In genomic region chr16:90352691-90353090, GRCm38 (mm10) we compare ENCODE assay signal across 18 mouse cellular contexts. TPM values are rescaled to one million over a fixed set of nuclear protein-coding genes. Genes with fewer than 3 reads are reported as not detected.
DNase-seq lines count a peak whose midpoint lies in the region; ATAC-seq and TF ChIP-seq lines count a peak whose summit lies in the region.
"Had no signal": no experiment of that assay in that cellular context is flagged by ENCODE, and none has a peak within 500 bp of the region (broad histone marks: within the 10 kb centered on the region; RNA-seq: fewer than 3 reads in every experiment).

No protein-coding gene starts in this region.

- peaks cover 3% of the 10 kb centered on the region; the same call in 1 of the 2 replicates for H3K4me1 ChIP-seq in hindbrain, embryonic 15.5 days (replicated peaks)
- no peaks in the 10 kb centered on the region for H3K4me1 ChIP-seq in hindbrain, embryonic 11.5 days (replicated peaks; ENCODE audit: control insufficient read depth, insufficient read depth, low read length)
- H3K4me1 ChIP-seq: embryonic facial prominence, embryonic 13.5 days; liver, embryonic 13.5 days had no signal

- no peaks in the 10 kb centered on the region for H3K9me3 ChIP-seq in hindbrain, embryonic 15.5 days
- no peaks in the 10 kb centered on the region for H3K9me3 ChIP-seq in hindbrain, embryonic 11.5 days (ENCODE audit: control insufficient read depth, low read length)
- H3K9me3 ChIP-seq: embryonic facial prominence, embryonic 13.5 days; heart, embryonic 15.5 days; limb, embryonic 10.5 days; liver, embryonic 13.5 days; stomach, embryonic 15.5 days had no signal

- DNase-seq in hindbrain, embryonic 11.5 days (ENCODE audit: low spot score): no peak
- peak; percentile 84 for DNase-seq in brain, embryonic 14.5 days (ENCODE audit: low read depth)
- peak; percentile 19 to 41 for DNase-seq in layer of hippocampus, adult 2 months (ENCODE audit: low spot score in 2 of 2)
- DNase-seq in lung, postnatal 14 days: peak; percentile 42
- DNase-seq in ovary, postnatal 10 days (ENCODE audit: low spot score): no peak
- DNase-seq: adrenal gland, postnatal 14 days; B cell, adult 2 months; heart, adult 11 months; kidney, adult 9 months; liver, embryonic 13.5 days; thymus, postnatal 4 days had no signal

- H3K4me2 ChIP-seq in hindbrain, embryonic 15.5 days: no peak overlapping the region
- no peak overlapping the region for H3K4me2 ChIP-seq in hindbrain, embryonic 11.5 days (replicated peaks; ENCODE audit: low read depth, low read length)
- H3K4me2 ChIP-seq: embryonic facial prominence, embryonic 13.5 days; heart, embryonic 15.5 days; liver, embryonic 13.5 days; stomach, embryonic 15.5 days had no signal

- no peaks in the 10 kb centered on the region for H3K36me3 ChIP-seq in hindbrain, embryonic 15.5 days
- no peaks in the 10 kb centered on the region for H3K36me3 ChIP-seq in hindbrain, embryonic 11.5 days (ENCODE audit: control insufficient read depth, insufficient read depth, low read length)
- H3K36me3 ChIP-seq: embryonic facial prominence, embryonic 13.5 days; heart, embryonic 15.5 days; limb, embryonic 10.5 days; liver, embryonic 13.5 days; stomach, embryonic 15.5 days had no signal

- 47% methylated on average over 6 of the region's 6 CpGs for WGBS in hindbrain, embryonic 15.5 days
- WGBS in hindbrain, embryonic 11.5 days: 65% methylated on average over 6 of the region's 6 CpGs

- no peak for TF ChIP-seq POLR2A in brain, embryonic 14.5 days (IDR thresholded peaks at IDR 0.05; ENCODE audit: borderline replicate concordance, extremely low read depth, insufficient read depth, insufficient read length, poor library complexity, severe bottlenecking)

- H3K27ac ChIP-seq in hindbrain, embryonic 15.5 days (replicated peaks): 0 out of 2 replicates have a peak overlapping the region, but pooled peaks have one; percentile 30
- no peak overlapping the region for H3K27ac ChIP-seq in hindbrain, embryonic 11.5 days (ENCODE audit: low read depth, low read length)
- peak overlapping the region; percentile 43 for H3K27ac ChIP-seq in layer of hippocampus, adult 2 months
- H3K27ac ChIP-seq: embryonic facial prominence, embryonic 13.5 days; heart, embryonic 15.5 days; limb, embryonic 10.5 days; liver, embryonic 13.5 days; stomach, embryonic 15.5 days had no signal

- H3K27me3 ChIP-seq in hindbrain, embryonic 15.5 days: no peaks in the 10 kb centered on the region
- H3K27me3 ChIP-seq in hindbrain, embryonic 11.5 days (ENCODE audit: control insufficient read depth, insufficient read depth, low read length): no peaks in the 10 kb centered on the region
- H3K27me3 ChIP-seq: embryonic facial prominence, embryonic 13.5 days; heart, embryonic 15.5 days; liver, embryonic 13.5 days; stomach, embryonic 15.5 days had no signal

- H3K9ac ChIP-seq in hindbrain, embryonic 15.5 days: no peak overlapping the region
- H3K9ac ChIP-seq in hindbrain, embryonic 11.5 days (ENCODE audit: low read depth, low read length): no peak overlapping the region
- H3K9ac ChIP-seq: embryonic facial prominence, embryonic 13.5 days; heart, embryonic 15.5 days; liver, embryonic 13.5 days; stomach, embryonic 15.5 days had no signal

- no peak for ATAC-seq in hindbrain, embryonic 15.5 days (ENCODE audit: low FRiP score, low read depth)
- ATAC-seq in hindbrain, embryonic 11.5 days (ENCODE audit: low FRiP score): no peak
- no peak for ATAC-seq in erythroblast, adult 5-6 weeks (replicated peaks; ENCODE audit: low FRiP score, poor library complexity, severe bottlenecking)

- H3K4me3 ChIP-seq in hindbrain, embryonic 15.5 days: no peak overlapping the region
- no peak overlapping the region for H3K4me3 ChIP-seq in hindbrain, embryonic 11.5 days (ENCODE audit: low read depth, low read length)
- no peak overlapping the region for H3K4me3 ChIP-seq in layer of hippocampus, adult 2 months
- H3K4me3 ChIP-seq: embryonic facial prominence, embryonic 13.5 days; heart, embryonic 15.5 days; limb, embryonic 10.5 days; liver, embryonic 13.5 days; stomach, embryonic 15.5 days had no signal

- TF ChIP-seq CTCF in brain, embryonic 14.5 days (IDR thresholded peaks at IDR 0.05; ENCODE audit: borderline replicate concordance, extremely low read depth, insufficient read depth, insufficient read length): no peak
- TF ChIP-seq CTCF in layer of hippocampus, adult 2 months (conservative IDR thresholded peaks at IDR 0.05): 0 out of 2 replicates have a peak, but pooled peaks have one; percentile 5

RNA-seq across cellular contexts. Expression of gene Hunk, which starts 33.1 kb away (rescaled TPM):
- 6.3 and 7.1 TPM in 2 replicates for polyA plus RNA-seq in hindbrain, embryonic 15.5 days (2015; fragmentation: Nextera tagmentation; extraction: Ambion mirVana)
- 11.0 and 13.1 TPM in 2 replicates for polyA plus RNA-seq in hindbrain, embryonic 11.5 days (2014; fragmentation: Nextera tagmentation; extraction: Ambion mirVana)
- polyA plus RNA-seq in brain, embryonic 14.5 days (2012; rRNA removed): 14.3 and 19.4 TPM in 2 replicates
- total RNA-seq in layer of hippocampus, adult 2 months (2021): 10 to 100 TPM; 25.7 to 31.1 TPM
- total RNA-seq in erythroblast, adult 5-6 weeks (2015; ENCODE audit: low replicate concordance): not detected in 2 replicates
- total RNA-seq in erythroblast, adult 5-6 weeks (2017; ENCODE audit: low replicate concordance): 0.60 TPM in 1 of 2 replicates, not detected in the other
- total RNA-seq: megakaryocyte-erythroid progenitor cell, adult 5-6 weeks had no signal

Comparison
In these comparisons a context has a peak if more than half of its experiments do, and no peak if none do; other contexts are left out.
1. DNase-seq: peak in brain, embryonic 14.5 days (single experiment), layer of hippocampus, adult 2 months (2 of 2) and lung, postnatal 14 days (single experiment); none in hindbrain, embryonic 11.5 days (single experiment) and ovary, postnatal 10 days (single experiment).